Mouse (Mus musculus): ENCODE results near the gene Ubr1. TPM values are rescaled to one million over a fixed set of nuclear protein-coding genes. Genes with fewer than 3 reads are reported as not detected.

Gene Ubr1
- total and polyA plus RNA-seq, 3 experiments, result 10.7 to 18.1 (median 16.0) TPM

DNA sequence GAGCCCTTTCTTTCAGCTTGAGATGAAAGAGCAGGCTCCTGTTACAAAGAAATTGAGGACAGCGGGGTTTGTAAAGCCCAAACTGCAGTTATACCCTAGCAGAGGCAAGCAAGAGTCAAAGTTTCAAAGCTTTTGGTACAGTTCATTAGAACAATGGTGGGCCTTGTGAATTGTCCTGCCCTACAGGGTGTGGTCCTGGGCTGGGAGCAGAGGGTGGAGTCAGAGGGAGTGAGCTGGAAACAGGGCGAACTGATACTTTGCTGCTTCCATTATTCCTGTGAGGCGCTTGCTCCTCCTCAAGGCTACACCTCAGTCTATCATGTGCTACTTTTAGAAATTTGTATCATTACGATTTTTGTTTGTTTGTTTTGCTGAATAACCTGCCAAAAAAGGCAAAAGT lies 20.7 kb upstream of the Ubr1 start:
- in situ Hi-C loops (cut with MboI; ENCODE audit: low pct_ligation_motif_present, low pct_unique_long_range_greater_than_20kb, low sequenced_read_pairs), result no loop called here

DNA sequence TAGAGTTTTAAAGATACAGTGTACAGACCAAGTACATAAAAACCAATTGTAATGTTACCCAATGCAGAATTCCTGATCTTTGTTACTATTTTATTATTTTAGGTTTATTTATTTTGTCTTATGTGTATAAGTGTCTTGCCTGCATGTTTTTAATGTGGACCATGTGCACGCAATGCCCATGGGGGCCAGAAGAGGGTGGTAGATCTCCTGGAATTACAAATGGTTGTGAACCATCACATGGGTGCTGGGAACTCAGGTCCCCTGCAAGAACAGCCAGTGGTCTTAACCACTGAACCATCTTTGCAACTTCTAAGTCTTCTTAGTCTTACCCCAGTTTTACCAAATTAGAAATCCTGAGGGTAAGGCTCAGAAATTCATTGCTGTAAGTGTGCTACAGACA lies 14.7 kb upstream of the Ubr1 start:
- Histone ChIP-seq H3K9ac (ENCODE audit: insufficient read depth, low read depth) (no peak overlapping the region), H3K4me1 (ENCODE audit: control insufficient read depth in 1 of 2, insufficient read depth in 2 of 2) (no peaks in the 10 kb centered on the region), H3K27me3 (replicated peaks) (no peaks in the 10 kb centered on the region), H3K9me3 (replicated peaks; ENCODE audit: low read length) (no peaks in the 10 kb centered on the region), H3K79me2 (replicated peaks; ENCODE audit: control insufficient read depth, extremely low read depth, insufficient read depth, poor library complexity, severe bottlenecking) (no peaks in the 10 kb centered on the region), H3K4me2 (ENCODE audit: insufficient read depth, low read depth, poor library complexity, severe bottlenecking) (no peak overlapping the region), H3K27ac (ENCODE audit: insufficient read depth, low read depth) (no peak overlapping the region), H3K36me3 (replicated peaks in 1 of 2; ENCODE audit: control insufficient read depth in 1 of 2, insufficient read depth in 1 of 2, low read length in 1 of 2) (peaks cover 7 to 9% of the 10 kb centered on the region in 2 experiments), H3K4me3 (replicated peaks in 1 of 3; ENCODE audit: low read depth in 2 of 3, low read length in 2 of 3, poor library complexity in 1 of 3) (no peak overlapping the region)
- DNase-seq (ENCODE audit: extremely low read depth), result no peak
- TF ChIP-seq MYC (IDR thresholded peaks at IDR 0.05; ENCODE audit: low read depth, low read length) (0 out of 2 replicates have a peak, but pooled peaks have one; percentile 57), JUN (IDR thresholded peaks at IDR 0.05; ENCODE audit: insufficient read depth, low read depth, low read length) (no peak), E2F4 (IDR thresholded peaks at IDR 0.05; ENCODE audit: insufficient replicate concordance, low read depth, low read length) (no peak), NELFE (IDR thresholded peaks at IDR 0.05; ENCODE audit: low read depth, low read length) (no peak), JUND (conservative IDR thresholded peaks at IDR 0.05; ENCODE audit: low read depth, low read length) (no peak), ETS1 (conservative IDR thresholded peaks at IDR 0.05; ENCODE audit: low read depth, low read length) (no peak), ELF1 (IDR thresholded peaks at IDR 0.05; ENCODE audit: low read depth, low read length) (no peak), ZKSCAN1 (IDR thresholded peaks at IDR 0.05; ENCODE audit: borderline replicate concordance, low read depth, low read length) (no peak), CTCF (conservative IDR thresholded peaks at IDR 0.05 in 1 of 2, IDR thresholded peaks at IDR 0.05 in 1 of 2; ENCODE audit: low read depth in 2 of 2, low read length in 2 of 2) (peak in 1 of 2 experiments; percentile 46; a peak in 2 of 4 replicates), PAX5 (IDR thresholded peaks at IDR 0.05; ENCODE audit: low read length) (no peak), RCOR1 (conservative IDR thresholded peaks at IDR 0.05; ENCODE audit: low read depth, low read length) (no peak), IRF4 (IDR thresholded peaks at IDR 0.05; ENCODE audit: low read depth, low read length) (no peak), RAD21 (IDR thresholded peaks at IDR 0.05; ENCODE audit: low read depth, low read length) (peak; percentile 30), MAFK (IDR thresholded peaks at IDR 0.05; ENCODE audit: insufficient replicate concordance, low read length) (no peak), NRF1 (IDR thresholded peaks at IDR 0.05; ENCODE audit: low read depth, low read length) (no peak), SIN3A (IDR thresholded peaks at IDR 0.05; ENCODE audit: low read length) (no peak)
- dilution Hi-C loops (cut with MboI; ENCODE audit: extremely low pct_ligation_motif_present, extremely low pct_unique_long_range_greater_than_20kb, low sequenced_read_pairs), result no loop called here
- in situ Hi-C loops (cut with MboI; ENCODE audit: low pct_ligation_motif_present, low pct_unique_long_range_greater_than_20kb, low sequenced_read_pairs), result no loop called here

More for the DNA sequence above, 20.7 kb upstream of the Ubr1 start:
- DNase-seq (ENCODE audit: extremely low read depth), result no peak
- dilution Hi-C loops (cut with MboI; ENCODE audit: extremely low pct_ligation_motif_present, extremely low pct_unique_long_range_greater_than_20kb, low sequenced_read_pairs), result no loop called here
- no peak overlapping the region for H3K9ac ChIP-seq (ENCODE audit: insufficient read depth, low read depth)
- H3K27ac ChIP-seq (ENCODE audit: insufficient read depth, low read depth), result no peak overlapping the region
- no peak overlapping the region for H3K4me2 ChIP-seq (ENCODE audit: insufficient read depth, low read depth, poor library complexity, severe bottlenecking)
- H3K79me2 ChIP-seq (replicated peaks; ENCODE audit: control insufficient read depth, extremely low read depth, insufficient read depth, poor library complexity, severe bottlenecking), result no peaks in the 10 kb centered on the region
- H3K36me3 ChIP-seq (replicated peaks in 1 of 2; ENCODE audit: control insufficient read depth in 1 of 2, insufficient read depth in 1 of 2, low read length in 1 of 2), result peaks cover 11 to 12% of the 10 kb centered on the region in 2 experiments
- H3K4me1 ChIP-seq (ENCODE audit: control insufficient read depth in 1 of 2, insufficient read depth in 2 of 2), result no peaks in the 10 kb centered on the region
- no peaks in the 10 kb centered on the region for H3K27me3 ChIP-seq (replicated peaks)
- H3K4me3 ChIP-seq (replicated peaks in 1 of 3; ENCODE audit: low read depth in 2 of 3, low read length in 2 of 3, poor library complexity in 1 of 3), result no peak overlapping the region
- TF ChIP-seq POLR2A (IDR thresholded peaks at IDR 0.05; ENCODE audit: low read depth, low read length) (no peak), MEF2A (IDR thresholded peaks at IDR 0.05; ENCODE audit: borderline replicate concordance, low read depth, low read length) (no peak), PAX5 (IDR thresholded peaks at IDR 0.05; ENCODE audit: low read length) (no peak), E2F4 (IDR thresholded peaks at IDR 0.05; ENCODE audit: insufficient replicate concordance, low read depth, low read length) (no peak), ELF1 (IDR thresholded peaks at IDR 0.05; ENCODE audit: low read depth, low read length) (no peak), RCOR1 (conservative IDR thresholded peaks at IDR 0.05; ENCODE audit: low read depth, low read length) (no peak), MYC (IDR thresholded peaks at IDR 0.05; ENCODE audit: low read depth, low read length) (no peak), RAD21 (IDR thresholded peaks at IDR 0.05; ENCODE audit: low read depth, low read length) (no peak), USF1 (IDR thresholded peaks at IDR 0.05; ENCODE audit: low read depth, low read length) (no peak), ZMIZ1 (IDR thresholded peaks at IDR 0.05; ENCODE audit: low read depth, low read length) (no peak), USF2 (conservative IDR thresholded peaks at IDR 0.05; ENCODE audit: low read depth, low read length) (no peak), JUN (IDR thresholded peaks at IDR 0.05; ENCODE audit: insufficient read depth, low read depth, low read length) (no peak)
- H3K9me3 ChIP-seq (replicated peaks; ENCODE audit: low read length), result no peaks in the 10 kb centered on the region

Measured in CH12.LX (cell line).